Mouse (Mus musculus) megakaryocyte, embryonic 14.5 days (primary cell): ENCODE measurements at regions not wholly inside any gene's neighbourhood (a gene's known extent, or its start where the extent isn't known, plus 50 kb on each side); places are given as distances from the start of the nearest gene placed in this dataset.

Experiments
- FLI1 ChIP-seq: IDR thresholded peaks from 2 replicates; pipeline ENCODE4 v1.6.1; 2012; ENCODE audit warnings: low read length, inconsistent platforms, mixed read lengths
- GATA1 ChIP-seq: IDR thresholded peaks from 3 replicates; pipeline ENCODE4 v1.6.1; 2012; ENCODE audit warnings: mixed read lengths, low read length, inconsistent platforms, borderline replicate concordance

- TF ChIP-seq GATA1 = no peak
- no peak for TF ChIP-seq FLI1
Observed at GRCm38 (mm10) chr13:102447310-102447709, 246.0 kb upstream of the Cd180 start.
